In genomic region chr8:107012666-107013065, GRCm38 (mm10) we compare ENCODE assay signal across 30 mouse cellular contexts. TPM values are rescaled to one million over a fixed set of nuclear protein-coding genes. Genes with fewer than 3 reads are reported as not detected.
DNase-seq lines count a peak whose midpoint lies in the region; ATAC-seq lines count a peak whose summit lies in the region.
"Had no signal": no experiment of that assay in that cellular context is flagged by ENCODE, and none has a peak within 500 bp of the region (broad histone marks: within the 10 kb centered on the region; RNA-seq: fewer than 3 reads in every experiment).

No protein-coding gene starts in this region.

- no peak for ATAC-seq in limb, embryonic 13.5 days (ENCODE audit: low FRiP score, low read depth)
- ATAC-seq: activated CD4-positive, CD25-positive, alpha-beta regulatory T cell, adult 4 months; CD4-positive, CD25-positive, alpha-beta regulatory T cell, adult 4 months; forebrain, embryonic 13.5 days; forebrain, embryonic 15.5 days; forebrain, postnatal 0 days; Patski had no signal

- peak; percentile 48 for DNase-seq in adrenal gland, adult 2 months
- DNase-seq in adrenal gland, postnatal 25 days, result no peak
- no peak for DNase-seq in limb, embryonic 10.5 days (ENCODE audit: low spot score)
- peak; percentile 58 for DNase-seq in adipocyte (ENCODE audit: low spot score)
- DNase-seq: adrenal gland, adult 8-10 months; adrenal gland, postnatal 14 days; B cell, adult 2 months; cerebellum, adult 11 months; cerebellum, adult 18-20 months; cerebellum, adult 8-10 months; cerebellum, adult 9-11 months; cerebellum, postnatal 14 days; cerebellum, postnatal 36 days; embryo, embryonic 11 days; forebrain, postnatal 0 days had no signal

- no peaks in the 10 kb centered on the region for H3K9me3 ChIP-seq in limb, embryonic 13.5 days
- H3K9me3 ChIP-seq in limb, embryonic 10.5 days (replicated peaks), result no peaks in the 10 kb centered on the region
- H3K9me3 ChIP-seq: embryonic facial prominence, embryonic 13.5 days; embryonic facial prominence, embryonic 15.5 days; forebrain, embryonic 13.5 days; forebrain, embryonic 15.5 days; G1E had no signal

- 0 out of 2 replicates have a peak overlapping the region, but pooled peaks have one; percentile 13 for H3K9ac ChIP-seq in limb, embryonic 13.5 days
- H3K9ac ChIP-seq: embryonic facial prominence, embryonic 13.5 days; embryonic facial prominence, embryonic 15.5 days; forebrain, embryonic 13.5 days; forebrain, embryonic 15.5 days; forebrain, postnatal 0 days had no signal

- no peak overlapping the region for H3K27ac ChIP-seq in limb, embryonic 13.5 days
- no peak overlapping the region for H3K27ac ChIP-seq in limb, embryonic 10.5 days
- H3K27ac ChIP-seq: embryonic facial prominence, embryonic 13.5 days; embryonic facial prominence, embryonic 15.5 days; forebrain, embryonic 13.5 days; forebrain, embryonic 15.5 days had no signal

- H3K36me3 ChIP-seq in limb, embryonic 13.5 days, result peaks cover 54% of the 10 kb centered on the region
- peaks cover 59% of the 10 kb centered on the region for H3K36me3 ChIP-seq in limb, embryonic 10.5 days
- H3K36me3 ChIP-seq: forebrain, embryonic 15.5 days had no signal

- 82% methylated on average over 2 of the region's 2 CpGs for WGBS in limb, embryonic 13.5 days
- 79% methylated on average over 2 of the region's 2 CpGs for WGBS in limb, embryonic 10.5 days

- H3K4me2 ChIP-seq in limb, embryonic 13.5 days (replicated peaks), result no peak overlapping the region
- H3K4me2 ChIP-seq: embryonic facial prominence, embryonic 13.5 days; embryonic facial prominence, embryonic 15.5 days; forebrain, embryonic 13.5 days; forebrain, embryonic 15.5 days had no signal

- H3K4me3 ChIP-seq in limb, embryonic 13.5 days, result no peak overlapping the region
- H3K4me3 ChIP-seq in limb, embryonic 10.5 days, result no peak overlapping the region
- H3K4me3 ChIP-seq: embryonic facial prominence, embryonic 13.5 days; embryonic facial prominence, embryonic 15.5 days; erythroblast, embryonic 14.5 days; forebrain, embryonic 13.5 days; forebrain, embryonic 15.5 days had no signal

- H3K4me1 ChIP-seq in limb, embryonic 13.5 days, result no peaks in the 10 kb centered on the region
- H3K4me1 ChIP-seq in limb, embryonic 10.5 days, result no peaks in the 10 kb centered on the region
- H3K4me1 ChIP-seq: embryonic facial prominence, embryonic 13.5 days; embryonic facial prominence, embryonic 15.5 days; forebrain, embryonic 13.5 days; forebrain, embryonic 15.5 days had no signal

- H3K27me3 ChIP-seq in limb, embryonic 13.5 days, result no peaks in the 10 kb centered on the region
- H3K27me3 ChIP-seq in limb, embryonic 10.5 days (ENCODE audit: low read depth, poor library complexity, severe bottlenecking), result no peaks in the 10 kb centered on the region
- H3K27me3 ChIP-seq: CH12.LX; embryonic facial prominence, embryonic 13.5 days; embryonic facial prominence, embryonic 15.5 days; forebrain, embryonic 13.5 days; forebrain, embryonic 15.5 days; Patski had no signal

RNA-seq across cellular contexts. Expression of gene Vps4a, which starts 18.4 kb away (rescaled TPM):
- 10 to 100 TPM; 78.8 to 99.8 TPM for total RNA-seq in adrenal gland, adult 2 months (2021)
- polyA plus RNA-seq in adrenal gland, adult 2 months (2012; rRNA removed), result 17.8 and 19.4 TPM in 2 replicates
- total RNA-seq in adrenal gland, postnatal 25 days (2021), result 78.7 and 102 TPM in 2 replicates
- polyA plus RNA-seq in limb, embryonic 13.5 days (2015; fragmentation: Nextera tagmentation; extraction: Ambion mirVana), result 81.7 and 81.9 TPM in 2 replicates
- polyA plus RNA-seq in limb, embryonic 10.5 days (2016; fragmentation: Nextera tagmentation; extraction: Ambion mirVana), result 56.4 and 67.5 TPM in 2 replicates

RNA-seq across cellular contexts. Expression of gene Pdf, which starts 35.7 kb away (rescaled TPM):
- 10 to 100 TPM; 40.4 to 62.3 TPM for total RNA-seq in adrenal gland, adult 2 months (2021)
- polyA plus RNA-seq in adrenal gland, adult 2 months (2012; rRNA removed), result 133 and 144 TPM in 2 replicates
- total RNA-seq in adrenal gland, postnatal 25 days (2021), result 41.0 and 63.8 TPM in 2 replicates
- polyA plus RNA-seq in limb, embryonic 13.5 days (2015; fragmentation: Nextera tagmentation; extraction: Ambion mirVana), result 51.0 and 55.6 TPM in 2 replicates
- polyA plus RNA-seq in limb, embryonic 10.5 days (2016; fragmentation: Nextera tagmentation; extraction: Ambion mirVana), result 61.1 and 64.5 TPM in 2 replicates

RNA-seq across cellular contexts. Expression of gene Cog8, which starts 43.8 kb away (rescaled TPM):
- 10 to 100 TPM; 36.6 to 37.6 TPM for total RNA-seq in adrenal gland, adult 2 months (2021)
- 31.1 and 36.8 TPM in 2 replicates for polyA plus RNA-seq in adrenal gland, adult 2 months (2012; rRNA removed)
- total RNA-seq in adrenal gland, postnatal 25 days (2021), result 47.9 and 48.6 TPM in 2 replicates
- 37.5 and 40.8 TPM in 2 replicates for polyA plus RNA-seq in limb, embryonic 13.5 days (2015; fragmentation: Nextera tagmentation; extraction: Ambion mirVana)
- polyA plus RNA-seq in limb, embryonic 10.5 days (2016; fragmentation: Nextera tagmentation; extraction: Ambion mirVana), result 41.8 and 46.1 TPM in 2 replicates

RNA-seq across cellular contexts. Expression of gene Nip7, which starts 44.0 kb away (rescaled TPM):
- total RNA-seq in adrenal gland, adult 2 months (2021), result 10 to 100 TPM; 49.3 to 54.3 TPM
- 15.3 and 17.2 TPM in 2 replicates for polyA plus RNA-seq in adrenal gland, adult 2 months (2012; rRNA removed)
- total RNA-seq in adrenal gland, postnatal 25 days (2021), result 44.8 and 45.7 TPM in 2 replicates
- polyA plus RNA-seq in limb, embryonic 13.5 days (2015; fragmentation: Nextera tagmentation; extraction: Ambion mirVana), result 99.9 and 104 TPM in 2 replicates
- polyA plus RNA-seq in limb, embryonic 10.5 days (2016; fragmentation: Nextera tagmentation; extraction: Ambion mirVana), result 122 and 143 TPM in 2 replicates

RNA-seq across cellular contexts. Expression of gene Tmed6, which starts 52.8 kb away (rescaled TPM):
- not detected for total RNA-seq in adrenal gland, adult 2 months (2021)
- polyA plus RNA-seq in adrenal gland, adult 2 months (2012; rRNA removed), result not detected in 2 replicates
- not detected in 2 replicates for total RNA-seq in adrenal gland, postnatal 25 days (2021)
- not detected in 2 replicates for polyA plus RNA-seq in limb, embryonic 13.5 days (2015; fragmentation: Nextera tagmentation; extraction: Ambion mirVana)
- polyA plus RNA-seq in limb, embryonic 10.5 days (2016; fragmentation: Nextera tagmentation; extraction: Ambion mirVana), result 0.34 TPM in 1 of 2 replicates, not detected in the other
- total RNA-seq: adrenal gland, adult 8-10 months; adrenal gland, postnatal 14 days; common myeloid progenitor, adult 5-6 weeks; forebrain, postnatal 0 days; G1E had no signal
- polyA plus RNA-seq: activated CD4-positive, CD25-positive, alpha-beta regulatory T cell, adult 4 months; brain, embryonic 14.5 days; CD4-positive, CD25-positive, alpha-beta regulatory T cell, adult 4 months; embryonic facial prominence, embryonic 11.5 days; embryonic facial prominence, embryonic 13.5 days; embryonic facial prominence, embryonic 15.5 days; erythroblast, embryonic 14.5 days; forebrain, embryonic 11.5 days; forebrain, embryonic 13.5 days; forebrain, embryonic 15.5 days; forebrain, postnatal 0 days; G1E had no signal

Comparison
In these comparisons a context has a peak if more than half of its experiments do, and no peak if none do; other contexts are left out.
1. DNase-seq: peak in adrenal gland, adult 2 months (single experiment) and adipocyte (single experiment); none in adrenal gland, postnatal 25 days (single experiment) and limb, embryonic 10.5 days (single experiment).